Mouse (Mus musculus) midbrain, embryonic 13.5 days (tissue): ENCODE data around the gene Micu2. TPM values are rescaled to one million over a fixed set of nuclear protein-coding genes. Genes with fewer than 3 reads are reported as not detected.
"Not testable (repeated sequence)": the region's sequence is repeated elsewhere in the genome, so short reads cannot be mapped to it uniquely, and the experiment has no call there.

ENCODE experiments used
- ATAC-seq: fragments of 200-750 bp; cut with Nextera tagmentation; 2 replicates; pipeline ENCODE4 v1.8.0; 2017; ENCODE audit warnings: mild to moderate bottlenecking, moderate TSS enrichment, moderate library complexity
- H3K27ac ChIP-seq: fragments of 300-500 bp; sonication (generic); 2 replicates; pipeline ENCODE4 v1.5.1; 2015; ENCODE audit warnings: inconsistent platforms, mild to moderate bottlenecking, moderate library complexity
- H3K27me3 ChIP-seq: fragments of 300-500 bp; sonication (generic); 2 replicates; pipeline ENCODE4 v1.6.1; 2015; ENCODE audit warnings: mild to moderate bottlenecking, inconsistent platforms
- H3K36me3 ChIP-seq: fragments of 300-500 bp; sonication (generic); 2 replicates; pipeline ENCODE4 v1.6.1; 2015; ENCODE audit warnings: mild to moderate bottlenecking, inconsistent platforms
- H3K4me1 ChIP-seq: fragments of 300-500 bp; sonication (generic); replicated peaks from 2 replicates; pipeline ENCODE4 v1.6.1; 2015; ENCODE audit warnings: inconsistent platforms
- H3K4me2 ChIP-seq: fragments of 300-500 bp; sonication (generic); replicated peaks from 2 replicates; pipeline ENCODE4 v1.6.1; 2015; ENCODE audit warnings: moderate library complexity, mild to moderate bottlenecking, inconsistent platforms
- H3K4me3 ChIP-seq: fragments of 300-500 bp; sonication (generic); replicated peaks from 2 replicates; pipeline ENCODE4 v1.5.1; 2015; ENCODE audit warnings: mild to moderate bottlenecking, inconsistent platforms
- H3K9ac ChIP-seq: fragments of 300-500 bp; sonication (generic); replicated peaks from 2 replicates; pipeline ENCODE4 v1.6.1; 2015; ENCODE audit warnings: mild to moderate bottlenecking, inconsistent platforms
- H3K9me3 ChIP-seq: fragments of 300-500 bp; sonication (generic); 2 replicates; pipeline ENCODE4 v1.6.1; 2016; ENCODE audit warnings: mild to moderate bottlenecking, inconsistent platforms
- WGBS: fragments of 180-500 bp; shearing (Covaris S2); methylation state at CpG from one replicate; pipeline ENCODE4 v1.1.7; 2015; 5-methylcytosine and 5-hydroxymethylcytosine counted together
- polyA plus RNA-seq: library from polyadenylated mRNA; unstranded; fragments of >200 nt; fragmentation: Nextera tagmentation; extraction: Ambion mirVana; gene quantifications from 2 replicates; pipeline ENCODE4 v1.2.1, GENCODE M21; 2015

Gene Micu2
- polyA plus RNA-seq, 1 experiment from 2014 or later: 67.0 TPM

DNA sequence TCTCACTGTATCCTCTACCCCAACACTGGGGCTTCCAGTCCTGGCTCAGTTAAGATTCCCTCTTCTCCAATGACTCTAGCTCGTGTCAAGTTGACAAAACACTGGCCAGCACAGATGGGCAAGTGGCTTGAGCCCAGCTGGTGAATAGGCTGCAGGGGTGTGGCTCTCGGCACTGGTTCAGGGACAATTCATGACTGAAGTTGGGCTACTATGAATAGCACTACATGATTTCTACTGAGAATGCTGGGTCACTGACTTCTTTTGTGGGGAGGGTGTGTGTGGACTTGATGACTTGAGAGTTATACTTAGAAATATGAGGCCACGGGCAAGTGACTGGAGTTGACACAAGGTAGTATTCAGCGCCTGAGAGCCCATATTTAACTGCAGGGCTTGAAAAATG lies 53.2 kb downstream of the Micu2 start:
- H3K9ac ChIP-seq: no peak overlapping the region
- ATAC-seq: no peak
- no peak overlapping the region for H3K4me3 ChIP-seq
- no peaks in the 10 kb centered on the region for H3K4me1 ChIP-seq
- peaks cover 42% of the 10 kb centered on the region for H3K36me3 ChIP-seq
- 83% methylated on average over 4 of the region's 4 CpGs for WGBS
- H3K9me3 ChIP-seq: no peaks in the 10 kb centered on the region
- no peak overlapping the region for H3K4me2 ChIP-seq
- no peak overlapping the region for H3K27ac ChIP-seq
- H3K27me3 ChIP-seq: no peaks in the 10 kb centered on the region

DNA sequence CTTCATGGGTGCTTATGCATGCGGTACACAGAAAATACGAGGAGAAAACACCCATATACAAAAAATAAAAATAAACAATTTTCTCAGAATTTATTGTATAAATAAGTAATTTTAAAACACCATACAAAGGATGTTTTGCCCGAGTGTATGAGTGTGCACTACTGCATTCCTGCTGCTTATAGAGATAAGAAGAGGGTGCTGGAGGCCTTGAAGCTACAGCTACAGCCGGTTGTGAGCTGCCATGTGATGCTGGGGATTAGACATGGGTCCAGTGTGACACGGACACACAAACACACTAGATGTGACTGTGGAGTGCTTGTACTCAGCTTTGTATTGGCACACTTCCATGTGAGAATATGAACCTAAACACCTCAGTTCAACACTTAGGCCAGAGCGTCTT lies 61.8 kb downstream of the Micu2 start:
- ATAC-seq: no peak
- Histone ChIP-seq H3K4me3 (no peak overlapping the region), H3K4me1 (no peaks in the 10 kb centered on the region), H3K36me3 (peaks cover 26% of the 10 kb centered on the region), H3K27ac (no peak overlapping the region), H3K9ac (no peak overlapping the region), H3K4me2 (no peak overlapping the region), H3K9me3 (no peaks in the 10 kb centered on the region), H3K27me3 (no peaks in the 10 kb centered on the region)
- 90% methylated on average over 6 of the region's 6 CpGs for WGBS

DNA sequence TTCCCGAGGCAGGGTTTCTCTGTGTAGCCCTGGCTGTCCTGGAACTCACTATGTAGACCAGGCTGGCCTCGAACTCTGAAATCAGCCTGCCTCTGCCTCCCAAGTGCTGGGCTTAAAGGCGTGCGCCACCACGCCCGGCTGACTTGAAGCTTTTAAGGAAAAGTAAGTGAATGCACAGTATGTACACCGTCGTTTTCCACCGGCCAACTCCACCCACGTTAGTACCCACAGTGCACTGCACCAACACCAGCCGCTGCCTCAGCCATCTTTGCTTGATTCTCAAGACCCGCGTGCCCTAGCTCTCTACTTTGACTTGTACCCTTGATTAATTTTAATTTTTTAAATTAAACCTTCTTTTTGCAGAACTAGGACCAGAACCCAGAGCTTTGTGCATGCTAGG lies 64.4 kb downstream of the Micu2 start:
- Histone ChIP-seq H3K4me2 (no peak overlapping the region), H3K4me3 (no peak overlapping the region), H3K27me3 (no peaks in the 10 kb centered on the region), H3K4me1 (no peaks in the 10 kb centered on the region), H3K9ac (no peak overlapping the region), H3K27ac (no peak overlapping the region), H3K36me3 (peaks cover 24% of the 10 kb centered on the region), H3K9me3 (no peaks in the 10 kb centered on the region)
- no peak for ATAC-seq
- WGBS: 94% methylated on average over 13 of the region's 13 CpGs

DNA sequence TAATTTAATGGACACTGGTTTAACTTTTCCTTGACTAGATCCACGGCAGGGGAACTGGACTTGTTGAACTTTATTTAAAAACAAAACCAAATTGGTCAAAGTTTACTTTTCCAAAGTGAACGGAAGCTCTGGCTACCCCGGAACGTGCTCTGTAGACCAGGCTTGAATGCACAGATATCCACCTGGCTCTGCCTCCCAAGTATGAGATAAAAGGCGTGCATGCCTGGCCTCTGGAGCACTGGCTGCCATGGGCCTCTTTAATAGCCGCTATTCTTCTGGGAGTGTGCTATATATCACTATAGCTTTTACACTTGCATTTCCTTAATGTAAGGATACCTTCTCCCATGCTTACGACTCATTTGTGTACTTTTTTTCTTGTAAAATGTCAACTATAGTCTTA lies 65.5 kb downstream of the Micu2 start:
- 92% methylated on average over 7 of the region's 7 CpGs for WGBS
- peaks cover 25% of the 10 kb centered on the region for H3K36me3 ChIP-seq
- ATAC-seq: no peak

DNA sequence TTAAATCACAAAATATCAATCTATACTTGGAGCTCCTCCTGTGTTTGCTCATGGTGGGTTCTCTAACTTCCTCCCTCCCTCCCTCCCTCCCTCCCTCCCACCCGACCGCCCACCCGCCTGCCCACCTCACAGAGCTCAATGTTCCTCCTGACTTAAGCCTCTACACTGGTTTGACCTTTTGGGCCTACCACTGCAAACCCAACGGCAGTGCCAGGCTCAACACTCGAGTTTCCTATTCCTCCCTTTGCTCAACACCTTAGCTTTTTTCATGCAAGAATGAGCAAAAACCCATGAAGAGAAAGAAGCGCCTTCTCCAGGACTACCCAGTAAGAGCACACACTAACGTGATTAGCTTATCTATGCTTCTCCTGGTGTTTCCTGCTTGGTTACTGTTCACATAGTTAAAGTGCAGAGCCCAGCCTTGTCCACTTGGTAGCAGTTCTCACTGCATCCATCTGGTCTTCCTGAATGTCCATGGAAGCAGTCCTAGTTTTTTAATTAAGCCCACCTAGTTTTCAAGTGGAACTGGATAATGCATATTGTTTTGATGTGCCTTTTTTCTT lies 66.1 kb downstream of the Micu2 start:
- WGBS: 60% methylated on average over 7 of the region's 7 CpGs
- H3K4me3 ChIP-seq: no peak overlapping the region
- H3K9me3 ChIP-seq: no peaks in the 10 kb centered on the region
- H3K4me2 ChIP-seq: no peak overlapping the region
- no peaks in the 10 kb centered on the region for H3K27me3 ChIP-seq
- ATAC-seq: no peak
- H3K36me3 ChIP-seq: peaks cover 22% of the 10 kb centered on the region
- H3K9ac ChIP-seq: no peak overlapping the region
- H3K27ac ChIP-seq: no peak overlapping the region
- H3K4me1 ChIP-seq: no peaks in the 10 kb centered on the region

More for the DNA sequence above, 65.5 kb downstream of the Micu2 start:
- no peak overlapping the region for H3K9ac ChIP-seq
- no peaks in the 10 kb centered on the region for H3K4me1 ChIP-seq
- H3K27me3 ChIP-seq: no peaks in the 10 kb centered on the region
- H3K9me3 ChIP-seq: no peaks in the 10 kb centered on the region
- no peak overlapping the region for H3K27ac ChIP-seq
- no peak overlapping the region for H3K4me2 ChIP-seq
- no peak overlapping the region for H3K4me3 ChIP-seq

DNA sequence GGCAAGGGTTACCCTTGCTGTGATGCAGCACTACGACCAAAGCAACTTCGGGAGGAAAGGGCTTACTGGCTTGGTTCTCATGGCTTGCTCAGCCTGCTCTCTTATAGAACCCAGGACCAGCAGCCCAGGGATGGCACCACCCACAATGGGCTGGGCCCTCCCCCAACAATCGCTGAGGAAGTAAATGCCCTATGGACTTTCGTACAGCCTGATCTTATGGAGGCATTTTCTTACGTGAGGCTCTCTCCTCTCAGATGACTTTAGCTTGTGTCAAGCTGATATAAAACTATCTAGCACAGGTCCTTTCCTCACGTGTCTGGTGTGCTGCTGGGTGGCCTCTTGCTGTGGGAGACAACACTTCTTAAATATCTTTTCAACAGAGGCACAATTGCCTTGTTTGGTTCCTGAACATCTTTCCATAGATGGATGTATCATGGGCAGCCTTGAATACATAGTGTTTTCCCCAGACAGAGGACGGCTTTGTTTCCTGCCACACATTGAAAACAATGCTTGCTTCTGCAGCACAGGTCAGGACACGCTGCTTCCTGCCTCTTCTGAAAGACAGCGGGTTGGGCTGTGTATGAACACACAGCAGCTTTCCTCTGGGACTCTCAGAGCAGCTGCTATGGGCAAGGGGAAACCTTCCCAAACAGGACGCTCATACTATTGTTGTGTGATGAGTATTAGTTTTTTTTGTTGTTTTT lies 77.5 kb downstream of the Micu2 start:
- peaks cover 11% of the 10 kb centered on the region; the same call in 1 of the 2 replicates for H3K4me1 ChIP-seq
- H3K9me3 ChIP-seq: peaks cover 5% of the 10 kb centered on the region; the same call in 1 of the 2 replicates
- no peaks in the 10 kb centered on the region for H3K27me3 ChIP-seq
- H3K27ac ChIP-seq: peak overlapping the region; percentile 51; the same call in 1 of the 2 replicates
- ATAC-seq: peak; percentile 68
- no peak overlapping the region for H3K4me2 ChIP-seq
- peaks cover 54% of the 10 kb centered on the region for H3K36me3 ChIP-seq
- 41% methylated on average over 10 of the region's 10 CpGs for WGBS
- H3K4me3 ChIP-seq: no peak overlapping the region
- no peak overlapping the region for H3K9ac ChIP-seq

DNA sequence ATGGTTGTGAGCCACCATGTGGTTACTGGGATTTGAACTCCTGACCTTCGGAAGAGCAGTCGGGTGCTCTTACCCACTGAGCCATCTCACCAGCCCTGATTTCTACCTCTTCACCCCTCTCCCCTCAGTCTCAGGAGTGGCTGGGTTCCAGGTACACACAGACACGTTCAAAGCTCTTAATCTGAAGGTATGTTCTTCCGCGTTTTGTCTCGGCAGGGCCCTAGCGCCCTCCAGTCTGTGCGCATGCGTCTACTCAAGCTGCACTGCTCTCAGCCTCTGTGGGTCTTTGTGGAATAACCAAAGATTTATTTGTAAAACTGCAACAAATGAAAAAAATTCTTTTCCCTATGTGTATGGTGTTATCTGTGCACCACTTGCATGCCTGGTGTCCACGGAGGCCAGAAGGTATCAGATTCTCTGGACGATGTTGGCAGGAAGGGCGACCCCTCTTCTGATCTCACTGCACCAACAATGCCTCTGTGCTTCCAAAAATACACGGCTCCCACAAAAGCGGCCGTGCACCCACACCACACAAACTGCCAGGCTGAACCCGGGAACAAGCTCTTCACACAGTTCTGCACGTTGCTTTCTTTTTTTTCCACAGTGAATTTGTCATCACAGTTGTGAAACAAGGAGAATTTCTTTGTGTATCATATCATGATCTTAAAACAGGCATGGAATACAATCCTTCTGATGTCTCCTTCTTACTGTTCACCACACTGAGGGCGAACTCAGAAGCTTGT lies 78.3 kb downstream of the Micu2 start:
- WGBS: 90% methylated on average over 18 of the region's 18 CpGs
- Histone ChIP-seq H3K36me3 (peaks cover 56% of the 10 kb centered on the region), H3K9me3 (peaks cover 5% of the 10 kb centered on the region; the same call in 1 of the 2 replicates), H3K9ac (no peak overlapping the region), H3K4me2 (no peak overlapping the region), H3K27me3 (no peaks in the 10 kb centered on the region), H3K27ac (peak overlapping the region; percentile 51; the same call in 1 of the 2 replicates), H3K4me1 (peaks cover 11% of the 10 kb centered on the region; the same call in 1 of the 2 replicates), H3K4me3 (no peak overlapping the region)
- ATAC-seq: no peak

DNA sequence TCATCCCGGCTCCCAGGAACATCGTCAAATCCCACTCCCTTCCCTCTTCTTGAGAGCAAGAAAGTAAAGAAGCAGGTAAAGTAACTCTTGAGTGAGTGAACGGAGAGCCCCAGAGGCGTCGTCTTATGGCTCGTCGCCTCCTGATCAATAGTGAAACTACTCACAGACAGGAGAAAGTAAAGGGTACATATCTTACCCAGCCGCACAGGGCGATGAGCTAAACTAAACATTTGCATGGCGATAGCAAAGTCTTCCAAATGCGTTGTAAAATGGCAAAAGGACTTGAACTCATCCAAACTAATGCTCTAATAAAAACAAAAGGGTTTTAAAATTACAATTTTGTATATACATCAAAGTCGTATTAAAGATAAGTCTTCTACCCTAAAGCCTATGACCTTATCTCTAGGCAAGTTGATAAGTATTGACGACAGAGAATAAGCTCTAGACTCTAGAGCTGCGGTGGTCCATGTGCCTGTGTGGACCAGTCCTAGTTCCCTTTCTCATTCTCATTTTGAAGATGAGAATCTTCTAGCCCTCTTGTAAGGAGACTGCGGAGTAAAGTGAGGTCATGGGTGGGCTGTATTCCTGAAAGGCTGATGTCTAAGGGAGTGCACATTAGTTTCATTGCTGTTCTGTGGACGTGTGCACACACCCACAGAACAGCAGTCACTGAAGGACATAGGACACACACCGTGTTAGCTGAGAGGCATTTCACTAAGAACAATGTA lies 79.8 kb downstream of the Micu2 start:
- Histone ChIP-seq H3K4me2 (no peak overlapping the region), H3K9ac (no peak overlapping the region), H3K27ac (no peak overlapping the region), H3K9me3 (peaks cover 5% of the 10 kb centered on the region; the same call in 1 of the 2 replicates), H3K4me1 (peaks cover 11% of the 10 kb centered on the region; the same call in 1 of the 2 replicates), H3K4me3 (no peak overlapping the region), H3K36me3 (peaks cover 55% of the 10 kb centered on the region), H3K27me3 (no peaks in the 10 kb centered on the region)
- ATAC-seq: no peak
- 94% methylated on average over 17 of the region's 17 CpGs for WGBS

DNA sequence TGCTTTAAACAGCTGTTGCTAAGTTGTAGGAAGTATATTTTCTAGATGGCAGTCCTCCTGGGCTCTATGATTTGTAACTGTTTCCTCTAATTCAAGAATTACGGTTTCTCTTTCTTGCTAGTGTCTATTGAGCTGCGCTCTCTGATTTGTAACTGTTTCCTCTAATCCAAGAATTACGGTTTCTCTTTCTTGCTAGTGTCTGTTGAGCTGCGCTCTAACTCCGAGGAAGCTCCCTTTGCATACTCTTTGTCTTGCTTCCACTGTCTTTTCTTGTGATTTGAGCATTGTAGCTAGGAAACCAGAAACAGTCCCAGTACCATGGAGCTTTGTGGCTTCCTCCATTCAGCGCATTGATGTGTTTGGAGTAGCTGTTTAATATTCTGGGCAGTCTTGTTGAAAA lies 83.7 kb downstream of the Micu2 start:
- H3K4me1 ChIP-seq: peaks cover 2% of the 10 kb centered on the region
- no peak overlapping the region for H3K4me2 ChIP-seq
- ATAC-seq: no peak
- peaks cover 31% of the 10 kb centered on the region for H3K36me3 ChIP-seq
- WGBS: 58% methylated on average over 6 of the region's 6 CpGs
- no peaks in the 10 kb centered on the region for H3K27me3 ChIP-seq
- H3K4me3 ChIP-seq: no peak overlapping the region
- H3K27ac ChIP-seq: no peak overlapping the region
- no peaks in the 10 kb centered on the region for H3K9me3 ChIP-seq
- no peak overlapping the region for H3K9ac ChIP-seq

DNA sequence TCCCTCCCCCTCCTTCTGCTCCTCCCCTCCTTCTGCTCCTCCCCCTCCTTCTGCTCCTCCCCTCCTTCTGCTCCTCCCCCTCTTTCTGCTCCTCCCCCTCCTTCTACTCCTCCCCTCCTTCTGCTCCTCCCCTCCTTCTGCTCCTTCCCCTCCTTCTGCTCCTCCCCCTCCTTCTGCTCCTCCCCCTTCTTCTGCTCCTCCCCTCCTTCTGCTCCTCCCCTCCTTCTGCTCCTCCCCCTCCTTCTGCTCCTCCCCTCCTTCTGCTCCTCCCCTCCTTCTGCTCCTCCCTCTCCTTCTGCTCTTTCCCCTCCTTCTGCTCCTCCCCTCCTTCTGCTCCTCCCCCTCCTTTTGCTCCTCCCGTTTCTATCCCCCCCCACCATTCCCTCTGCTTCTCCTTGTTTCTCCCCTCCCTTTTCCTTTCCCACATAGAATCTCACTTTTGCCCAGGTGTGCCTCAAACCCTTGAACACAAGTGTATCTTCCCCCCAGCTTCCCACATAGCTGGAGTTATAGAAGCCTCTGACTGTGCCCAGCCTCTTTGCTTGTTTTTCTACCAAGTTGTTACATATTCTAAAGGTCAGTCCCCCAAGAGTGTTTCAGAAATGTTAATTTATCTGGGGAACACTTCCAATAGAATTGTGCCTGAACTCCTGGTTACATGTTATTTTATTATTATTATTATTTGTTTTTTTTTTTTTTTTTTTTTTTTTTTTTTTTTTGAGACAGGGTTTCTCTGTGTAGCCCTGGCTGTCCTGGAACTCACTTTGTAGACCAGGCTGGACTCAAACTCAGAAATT lies 86.7 kb downstream of the Micu2 start:
- 46% methylated on average over 1 of the region's 1 CpGs for WGBS
- H3K36me3 ChIP-seq: peaks cover 22% of the 10 kb centered on the region
- H3K4me1 ChIP-seq, H3K27ac ChIP-seq, H3K9me3 ChIP-seq, H3K27me3 ChIP-seq, H3K9ac ChIP-seq, H3K4me2 ChIP-seq, H3K4me3 ChIP-seq, ATAC-seq: not testable (repeated sequence)

DNA sequence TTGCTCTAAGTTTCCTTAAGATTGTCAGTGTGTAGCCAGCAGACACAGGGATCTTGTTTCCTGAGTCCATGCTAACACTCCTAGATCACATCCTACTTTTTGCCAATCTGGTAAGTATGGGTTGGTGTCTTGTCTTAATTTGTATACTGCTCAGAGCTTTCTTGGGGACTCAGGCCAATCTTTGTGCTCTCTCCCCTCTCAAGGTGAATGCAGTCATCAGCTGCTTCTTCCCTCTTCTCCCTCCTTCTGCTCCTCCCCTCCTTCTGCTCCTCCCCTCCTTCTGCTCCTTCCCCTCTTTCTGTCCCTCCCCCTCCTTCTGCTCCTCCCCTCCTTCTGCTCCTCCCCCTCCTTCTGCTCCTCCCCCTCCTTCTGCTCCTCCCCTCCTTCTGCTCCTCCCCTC lies 87.3 kb downstream of the Micu2 start:
- ATAC-seq, H3K27me3 ChIP-seq, H3K27ac ChIP-seq, H3K9me3 ChIP-seq, H3K4me1 ChIP-seq, H3K9ac ChIP-seq, H3K4me2 ChIP-seq, H3K4me3 ChIP-seq: not testable (repeated sequence)
- peaks cover 15% of the 10 kb centered on the region for H3K36me3 ChIP-seq
